Mouse (Mus musculus): ENCODE results near the gene Nkapl. TPM values are rescaled to one million over a fixed set of nuclear protein-coding genes. Genes with fewer than 3 reads are reported as not detected.
"Not testable (repeated sequence)": the region's sequence is repeated elsewhere in the genome, so short reads cannot be mapped to it uniquely, and the experiment has no call there.

The Nkapl gene
- under 1 TPM; 0.14 to 0.15 TPM for total RNA-seq (2021)
- long read RNA-seq, experiment 1, partial matches to known transcripts, result 0 of 1 reads
- long read RNA-seq, experiment 1, other reads (novel, unspliced or antisense), result 0 of 1 reads
- long read RNA-seq, experiment 2, result 0 reads

- no peak for TF ChIP-seq CTCF (IDR thresholded peaks at IDR 0.05)
- Histone ChIP-seq H3K4me3 (peak within 1 kb of the TSS; percentile 86), H3K27ac (peak within 1 kb of the TSS; percentile 86)
- peak; percentile 90 for DNase-seq
- intact Hi-C loops (cut with DNase I), result no loop called here
Measured at GRCm38 (mm10) chr13:21468061-21469019, at the start of gene Nkapl. Gene Nkapl, minus strand, starts transcription at chr13:21468509.

GRCm38 (mm10) chr13:21506221-21506649 is 37.9 kb upstream of the Nkapl start:
- TF ChIP-seq CTCF (IDR thresholded peaks at IDR 0.05), result no peak
- DNase-seq, result peak; percentile 88
- peak overlapping the region; percentile 80 for H3K4me3 ChIP-seq
- intact Hi-C loops (cut with DNase I), result loop anchor here (1.0 to 2.0 kb wide), 3 partner anchors 25 to 103 kb away; partner anchors contain the start of genes Zkscan3 and Zkscan8
- peak overlapping the region; percentile 93 for H3K27ac ChIP-seq

GRCm38 (mm10) chr13:21502296-21502695 is 34.0 kb upstream of the Nkapl start:
- no peak overlapping the region for H3K27ac ChIP-seq
- intact Hi-C loops (cut with DNase I), result no loop called here
- no peak for DNase-seq
- no peak overlapping the region for H3K4me3 ChIP-seq
- TF ChIP-seq CTCF (IDR thresholded peaks at IDR 0.05), result no peak

GRCm38 (mm10) chr13:21501182-21501581 is 32.9 kb upstream of the Nkapl start, which contains the start of gene Gm11273:
Gene Gm11273, minus strand, starts transcription at chr13:21501418.
- DNase-seq; H3K4me3 ChIP-seq; H3K27ac ChIP-seq; intact Hi-C loops (cut with DNase I): not testable (repeated sequence)

- Histone ChIP-seq H3K27ac (peak within 1 kb of the TSS; percentile 63), H3K4me3 (peak within 1 kb of the TSS; percentile 51)
- no peak for TF ChIP-seq CTCF (IDR thresholded peaks at IDR 0.05)
- intact Hi-C loops (cut with DNase I), result no loop called here
- DNase-seq, result peak; percentile 50
Measured at GRCm38 (mm10) chr13:21495080-21495479, 26.8 kb upstream of the Nkapl start, which contains the start of gene AK157302. Gene AK157302, plus strand, starts transcription at chr13:21495223.

DNA sequence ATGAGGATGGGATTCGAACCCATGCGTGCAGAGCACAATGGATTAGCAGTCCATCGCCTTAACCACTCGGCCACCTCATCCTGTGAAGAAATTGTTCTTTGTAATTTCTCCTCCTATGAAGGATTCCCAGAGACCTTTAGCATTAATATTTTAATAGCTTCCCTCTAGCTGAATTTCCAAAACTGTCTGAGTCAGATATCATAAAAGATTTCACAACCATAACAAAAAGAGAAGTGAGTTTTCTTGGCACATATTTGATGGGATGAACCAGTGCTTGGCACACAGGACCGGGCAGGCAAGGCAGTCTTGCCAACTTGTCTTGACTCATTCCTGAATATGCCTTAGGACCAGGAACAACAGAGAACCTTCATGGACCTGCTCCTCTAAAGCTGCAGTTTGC is 24.5 kb upstream of the Nkapl start:
- DNase-seq, result no peak

DNA sequence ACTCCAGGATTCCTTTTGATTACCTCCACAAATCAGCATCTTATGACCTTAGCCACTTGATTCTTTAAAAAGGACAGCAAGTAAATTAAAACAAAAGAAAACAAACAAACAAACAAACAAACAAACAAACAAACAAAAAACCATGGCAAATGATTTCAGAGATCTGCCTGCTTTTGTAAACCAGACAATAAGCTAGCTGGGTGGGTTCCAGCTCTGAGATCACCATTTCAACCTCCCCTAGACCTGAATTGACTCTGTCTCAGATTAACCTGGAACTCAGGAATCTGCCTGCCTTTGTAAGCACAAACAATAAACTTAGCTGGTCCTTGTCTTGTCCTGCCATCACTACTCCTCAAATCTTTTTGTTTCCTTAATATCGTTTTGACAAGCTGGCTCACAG is 18.6 kb upstream of the Nkapl start:
- DNase-seq, result no peak
- TF ChIP-seq CTCF (IDR thresholded peaks at IDR 0.05), result no peak
- no peak overlapping the region for H3K27ac ChIP-seq
- H3K4me3 ChIP-seq, result no peak overlapping the region
- intact Hi-C loops (cut with DNase I), result no loop called here

More for the DNA sequence above, 24.5 kb upstream of the Nkapl start:
- Histone ChIP-seq H3K4me3 (no peak overlapping the region), H3K27ac (no peak overlapping the region)
- no peak for TF ChIP-seq CTCF (IDR thresholded peaks at IDR 0.05)
- intact Hi-C loops (cut with DNase I), result no loop called here

GRCm38 (mm10) chr13:21478759-21479670 is 10.7 kb upstream of the Nkapl start, which contains the start of the genes Zkscan4 and Gm10065:
Gene Zkscan4, plus strand, starts transcription at chr13:21478907.
Gene Gm10065, minus strand, starts transcription at chr13:21479441.
- intact Hi-C loops (cut with DNase I), result loop anchor here (10.0 kb wide), 1 partner anchor 56 kb away; the partner anchor contains the start of gene Zkscan8
- Histone ChIP-seq H3K4me3 (peak within 1 kb of the TSS; percentile 85), H3K27ac (peak within 1 kb of the TSS; percentile 86)
- DNase-seq, result peak; percentile 65

DNA sequence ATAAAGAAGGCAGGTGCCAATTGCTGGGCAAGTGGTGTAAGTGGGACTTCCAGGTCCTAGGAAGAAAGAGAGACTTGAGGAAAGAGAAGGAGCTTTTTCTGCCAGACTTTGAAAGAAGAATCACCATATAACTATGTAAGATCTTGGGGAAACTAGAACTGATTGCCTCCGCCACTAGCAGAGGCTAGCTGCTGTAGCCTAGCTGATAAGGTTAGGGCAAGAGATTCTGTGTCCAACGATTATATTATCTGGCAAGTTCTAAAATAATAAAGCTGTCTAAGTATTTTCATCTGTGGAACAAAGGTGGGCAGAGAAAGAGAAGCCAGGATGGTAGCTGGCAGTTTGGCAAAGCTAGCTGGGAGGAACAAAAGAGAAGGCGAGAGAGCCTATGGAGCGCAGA is 4.1 kb upstream of the Nkapl start:
- Histone ChIP-seq H3K4me3 (no peak overlapping the region), H3K27ac (no peak overlapping the region)
- intact Hi-C loops (cut with DNase I), result loop anchor here (10.0 kb wide), 1 partner anchor 62 kb away; the partner anchor contains the start of gene Zkscan8
- TF ChIP-seq CTCF (IDR thresholded peaks at IDR 0.05), result no peak
- DNase-seq, result no peak

GRCm38 (mm10) chr13:21469097-21469496 is 788 bp upstream of the Nkapl start:
- Histone ChIP-seq H3K27ac (no peak overlapping the region), H3K4me3 (peak overlapping the region; percentile 86)
- intact Hi-C loops (cut with DNase I), result no loop called here

DNA sequence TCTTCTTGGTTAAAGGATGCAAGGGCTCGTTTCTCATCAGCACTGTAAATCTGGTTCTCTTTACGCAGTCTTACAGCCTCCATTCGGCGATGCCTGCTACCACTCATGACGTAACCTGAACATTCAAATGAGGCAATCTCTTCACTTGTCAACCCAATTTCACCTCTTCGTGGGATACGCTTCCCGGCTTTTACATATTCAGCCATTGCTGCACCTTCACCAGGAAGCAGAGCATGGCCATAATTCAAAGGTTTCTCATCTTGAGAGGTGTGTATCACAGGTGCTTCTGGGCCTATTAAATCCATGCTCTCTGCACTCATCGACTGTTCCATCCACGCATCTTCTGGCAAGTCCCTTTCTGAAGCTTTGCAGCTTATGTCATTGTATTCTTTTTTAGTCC is 973 bp downstream of the Nkapl start:
- no peak for TF ChIP-seq CTCF (IDR thresholded peaks at IDR 0.05)
- intact Hi-C loops (cut with DNase I), result no loop called here
- DNase-seq, result no peak
- Histone ChIP-seq H3K4me3 (no peak overlapping the region), H3K27ac (no peak overlapping the region)

More at GRCm38 (mm10) chr13:21469097-21469496, 788 bp upstream of the Nkapl start:
- DNase-seq, result no peak
- TF ChIP-seq CTCF (IDR thresholded peaks at IDR 0.05), result no peak

DNA sequence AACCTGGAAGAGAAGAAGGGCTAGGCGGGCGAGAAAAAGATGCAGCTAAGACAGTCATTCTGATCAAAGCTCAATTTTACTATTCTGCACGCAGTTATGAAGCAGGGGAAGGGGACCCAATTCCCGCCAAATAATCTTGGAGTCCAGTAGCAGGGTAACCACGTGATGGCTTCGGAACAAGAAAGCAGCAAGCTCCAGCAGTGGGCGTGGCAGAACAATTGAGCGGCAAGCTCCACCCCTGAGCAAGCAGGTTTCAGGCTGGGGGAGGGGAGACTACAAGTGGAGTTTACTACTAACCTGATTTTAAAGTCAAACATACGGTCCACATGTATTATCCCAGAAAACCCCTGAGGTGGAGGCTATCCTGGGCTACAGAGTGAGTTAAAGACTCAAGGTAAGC is 5.8 kb downstream of the Nkapl start:
- H3K4me3 ChIP-seq; DNase-seq; intact Hi-C loops (cut with DNase I); H3K27ac ChIP-seq: not testable (repeated sequence)
